In genomic region chr7:78484290-78484689, GRCm38 (mm10) we compare ENCODE assay signal across 18 mouse cellular contexts.
"Had no signal": no experiment of that assay in that cellular context is flagged by ENCODE, and none has a peak within 500 bp of the region (broad histone marks: within the 10 kb centered on the region; RNA-seq: fewer than 3 reads in every experiment).

No protein-coding gene starts in this region.

- H3K27me3 ChIP-seq: kidney, embryonic 15.5 days; liver, embryonic 13.5 days; midbrain, embryonic 12.5 days had no signal

- H3K36me3 ChIP-seq: kidney, embryonic 15.5 days; liver, embryonic 13.5 days; midbrain, embryonic 12.5 days had no signal

- H3K4me2 ChIP-seq: kidney, embryonic 15.5 days; liver, embryonic 13.5 days; midbrain, embryonic 12.5 days had no signal

- H3K9ac ChIP-seq: kidney, embryonic 15.5 days; liver, embryonic 13.5 days; midbrain, embryonic 12.5 days had no signal

- H3K4me3 ChIP-seq: kidney, embryonic 15.5 days; layer of hippocampus, adult 2 months; liver, embryonic 13.5 days; midbrain, embryonic 12.5 days; myocyte had no signal

- H3K9me3 ChIP-seq: kidney, embryonic 15.5 days; liver, embryonic 13.5 days; midbrain, embryonic 12.5 days had no signal

- H3K4me1 ChIP-seq: kidney, embryonic 15.5 days; liver, embryonic 13.5 days; midbrain, embryonic 12.5 days had no signal

- DNase-seq: kidney, adult 8-10 months; kidney, postnatal 14 days; layer of hippocampus, adult 9-11 months; liver, embryonic 13.5 days; lung, adult 2 months; lung, postnatal 14 days; lung, postnatal 4 days; right cerebral cortex, adult 18-20 months; right cerebral cortex, postnatal 14 days; right cerebral cortex, postnatal 4 days; thymus, adult 2 months; thymus, postnatal 14 days; thymus, postnatal 4 days had no signal

- H3K27ac ChIP-seq: kidney, embryonic 15.5 days; liver, embryonic 13.5 days; midbrain, embryonic 12.5 days; stomach, postnatal 0 days had no signal
